Mouse (Mus musculus): ENCODE results near the gene Tha1.
A peak's percentile ranks its signal among the peaks of the same experiment; 100 is the strongest.

The Tha1 gene

GRCm38 (mm10) chr11:117826164-117826563 lies 47.1 kb downstream of the Tha1 start:
- peak; percentile 61 for DNase-seq (ENCODE audit: low spot score)

GRCm38 (mm10) chr11:117825333-117826101 lies 47.8 kb downstream of the Tha1 start, which contains the start of the genes Afmid and Tk1:
Afmid (plus strand) TSS chr11:117825924.
Tk1 (minus strand) TSS chr11:117826092.
- peak; percentile 88 for DNase-seq (ENCODE audit: low spot score)

GRCm38 (mm10) chr11:117824060-117824969 lies 49.0 kb downstream of the Tha1 start:
- DNase-seq (ENCODE audit: low spot score), result peak; percentile 88

GRCm38 (mm10) chr11:117823411-117823810 lies 49.9 kb downstream of the Tha1 start:
- no peak for DNase-seq (ENCODE audit: low spot score)

- DNase-seq (ENCODE audit: low spot score), result peak; percentile 58
Observed at GRCm38 (mm10) chr11:117822728-117823241, 50.5 kb downstream of the Tha1 start.

GRCm38 (mm10) chr11:117821868-117822267 lies 51.4 kb downstream of the Tha1 start:
- no peak for DNase-seq (ENCODE audit: low spot score)

GRCm38 (mm10) chr11:117820173-117820572 lies 53.1 kb downstream of the Tha1 start:
- DNase-seq (ENCODE audit: low spot score), result no peak

GRCm38 (mm10) chr11:117819095-117819494 lies 54.2 kb downstream of the Tha1 start:
- no peak for DNase-seq (ENCODE audit: low spot score)
